Mouse (Mus musculus) kidney, postnatal 25 days (tissue): ENCODE data around the gene Hc.

Experiments
- DNase-seq, 2 experiments: peaks; one replicate each; pipeline ENCODE4 v3.0.0; 2021; ENCODE audit warnings: mixed read lengths in 2 of 2

Gene Hc

GRCm38 (mm10) chr2:34951469-34951868 is 109.8 kb downstream of the Hc start:
- no peak for DNase-seq

GRCm38 (mm10) chr2:34948622-34949021 is 112.6 kb downstream of the Hc start:
- no peak for DNase-seq

- DNase-seq: no peak
Measured at GRCm38 (mm10) chr2:34946046-34946445, 115.2 kb downstream of the Hc start.

GRCm38 (mm10) chr2:34945580-34945979 is 115.7 kb downstream of the Hc start:
- no peak for DNase-seq

- DNase-seq: peak; percentile 62 to 64
Measured at GRCm38 (mm10) chr2:34944761-34945160, 116.5 kb downstream of the Hc start.

- DNase-seq: no peak
Measured at GRCm38 (mm10) chr2:34943556-34944120, 117.6 kb downstream of the Hc start.

GRCm38 (mm10) chr2:34941061-34941675 is 120.1 kb downstream of the Hc start:
- DNase-seq: no peak

GRCm38 (mm10) chr2:34940246-34940645 is 121.0 kb downstream of the Hc start:
- DNase-seq: no peak

GRCm38 (mm10) chr2:34938269-34939208 is 122.7 kb downstream of the Hc start:
- no peak for DNase-seq

- peak in 1 of 2 experiments; percentile 49 for DNase-seq
Measured at GRCm38 (mm10) chr2:34937460-34937859, 123.8 kb downstream of the Hc start.
